Mouse (Mus musculus) testis, adult 2 months (tissue): Measurements from ENCODE around the gene Wbp11.

Source experiments
- CTCF ChIP-seq: fragments of 200-500 bp; IDR thresholded peaks from 2 replicates; pipeline ENCODE4 v1.5.1; 2012; ENCODE audit warnings: low read depth, mild to moderate bottlenecking, inconsistent platforms, low read length, moderate library complexity; ENCODE audit not compliant: control insufficient read depth, insufficient read depth, insufficient replicate concordance
- POLR2A ChIP-seq: fragments of 200-500 bp; IDR thresholded peaks from 2 replicates; pipeline ENCODE4 v1.6.1; 2012; ENCODE audit warnings: low read depth, mild to moderate bottlenecking, inconsistent platforms, low read length, moderate library complexity; ENCODE audit not compliant: control insufficient read depth

DNA sequence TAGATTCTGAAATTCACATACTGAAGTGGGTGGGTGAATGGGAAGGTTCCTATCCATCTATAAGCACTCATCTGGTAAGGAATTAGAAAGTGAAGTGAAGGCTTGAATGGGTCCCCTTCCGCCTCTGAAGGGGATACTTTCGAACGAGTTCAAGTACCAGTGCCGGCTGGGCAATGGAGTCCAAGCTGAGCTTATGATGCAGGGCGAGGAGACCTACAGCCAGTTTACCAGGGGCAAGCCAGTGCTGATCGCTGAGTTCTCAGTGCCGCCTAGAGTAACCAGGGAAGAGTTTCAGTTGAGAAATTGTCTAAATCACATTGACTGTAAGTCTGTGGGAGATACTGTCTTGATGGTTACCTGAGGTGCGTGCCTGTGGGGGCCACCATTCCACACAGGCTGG is 27.3 kb downstream of the Wbp11 start:
- no peak for TF ChIP-seq CTCF
- TF ChIP-seq POLR2A: no peak
